Mouse (Mus musculus) Patski (cell line): Measurements from ENCODE around the gene Limk2. TPM values are rescaled to one million over a fixed set of nuclear protein-coding genes. Genes with fewer than 3 reads are reported as not detected.

Experiments
- ATAC-seq: fragments of 100-300 bp; one replicate; pipeline ENCODE4 v1.8.0; 2021
- CTCF ChIA-PET: fragments of 350-600 bp; sonication (Branson Sonifier 250); formaldehyde crosslinking; loops from one replicate; lab custom pipeline; 2022; ENCODE audit warnings: inconsistent platforms; lab: Charles Lee
- POLR2A ChIA-PET: fragments of 350-600 bp; sonication (Branson Sonifier 250); formaldehyde crosslinking; loops from one replicate; lab custom pipeline; 2022; ENCODE audit warnings: antibody characterized with exemption, inconsistent platforms; lab: Charles Lee
- DNase-seq: peaks from one replicate; pipeline ENCODE4 v3.0.0-alpha.2; 2011; ENCODE audit warnings: low read depth, low spot score
- H3K27me3 ChIP-seq: fragments of 371-371 bp; one replicate; pipeline ENCODE4 v1.5.1; 2021
- CTCF ChIP-seq: fragments of 100-300 bp; IDR thresholded peaks from one replicate; pipeline ENCODE4 v1.5.1; 2021
- in situ Hi-C: fragments of 300-500 bp; cut with MboI; formaldehyde crosslinking; loops from 3 replicates; pipeline ENCODE4 v1.11.1; 2018; ENCODE audit warnings: low pct_unique_long_range_greater_than_20kb, mixed read lengths
- polyA plus RNA-seq: library from polyadenylated mRNA; unstranded; gene quantifications from one replicate; pipeline ENCODE4 v1.2.3, GENCODE M21; 2021

Limk2 gene
- 38.5 TPM for polyA plus RNA-seq

- peak; percentile 42 for DNase-seq
- ChIA-PET CTCF (interaction anchor here (0.6 to 1.5 kb wide), 8 partner anchors 11 to 77 kb away, joined by 3 to 9 read pairs (median 4); no protein-coding TSS in a partner anchor), POLR2A (interaction anchor here (1.1 kb wide), 1 partner anchor 67 kb away, joined by 3 read pairs; no protein-coding TSS in a partner anchor)
- TF ChIP-seq CTCF = peak; percentile 99
- in situ Hi-C loops = loop anchor here (5.0 kb wide), 1 partner anchor 62 kb away; no protein-coding TSS in a partner anchor
- ATAC-seq = peak; percentile 85
- H3K27me3 ChIP-seq = no peaks in the 10 kb centered on the region
Measured at GRCm38 (mm10) chr11:3408997-3409732, at the start of gene Limk2. TSS of gene Limk2 (minus strand) at chr11:3409189.

- ATAC-seq = no peak
- in situ Hi-C loops = no loop called here
Measured at GRCm38 (mm10) chr11:3458428-3459104, 49.6 kb upstream of the Limk2 start.

GRCm38 (mm10) chr11:3456354-3456753, 47.4 kb upstream of the Limk2 start:
- in situ Hi-C loops = no loop called here
- peak; percentile 84 for TF ChIP-seq CTCF
- H3K27me3 ChIP-seq = no peaks in the 10 kb centered on the region
- POLR2A ChIA-PET = interaction anchor here (0.9 kb wide), 1 partner anchor 10 kb away, joined by 9 read pairs; no protein-coding TSS in a partner anchor
- no peak for DNase-seq
- CTCF ChIA-PET = interaction anchor here (0.8 to 1.6 kb wide), 5 partner anchors 8 to 68 kb away, joined by 3 to 4 read pairs (median 3); partner anchors contain the start of genes Inpp5j and Selenom
- ATAC-seq = no peak

More at GRCm38 (mm10) chr11:3458428-3459104, 49.6 kb upstream of the Limk2 start:
- no peaks in the 10 kb centered on the region for H3K27me3 ChIP-seq
- DNase-seq = no peak
- POLR2A ChIA-PET = no interaction called here
- CTCF ChIA-PET = interaction anchor here (0.9 to 2.2 kb wide), 2 partner anchors 9 to 56 kb away, joined by 3 to 5 read pairs; partner anchors contain the start of gene Selenom
- no peak for TF ChIP-seq CTCF

- ATAC-seq (no peak), DNase-seq (no peak)
- TF ChIP-seq CTCF = no peak
- ChIA-PET POLR2A (no interaction called here), CTCF (interaction anchor here (1.0 to 1.9 kb wide), 6 partner anchors 14 to 87 kb away, joined by 3 to 7 read pairs (median 4); partner anchors contain the start of gene Selenom)
- H3K27me3 ChIP-seq = no peaks in the 10 kb centered on the region
- in situ Hi-C loops = no loop called here
Measured at GRCm38 (mm10) chr11:3454506-3454905, 45.5 kb upstream of the Limk2 start.

GRCm38 (mm10) chr11:3453467-3453866, 44.5 kb upstream of the Limk2 start:
- no peak for TF ChIP-seq CTCF
- in situ Hi-C loops = no loop called here
- H3K27me3 ChIP-seq = no peaks in the 10 kb centered on the region
- ChIA-PET POLR2A (interaction anchor here (0.7 kb wide), 1 partner anchor 112 kb away, joined by 3 read pairs; no protein-coding TSS in a partner anchor), CTCF (interaction anchor here (0.8 to 2.4 kb wide), 6 partner anchors 25 to 107 kb away, joined by 3 to 8 read pairs (median 6); partner anchors contain the start of gene Selenom)
- DNase-seq = no peak
- ATAC-seq = no peak

- ChIA-PET CTCF (interaction anchor here (1.4 to 2.4 kb wide), 3 partner anchors 24 to 106 kb away, joined by 4 to 8 read pairs (median 7); no protein-coding TSS in a partner anchor), POLR2A (interaction anchor here (0.6 to 1.9 kb wide), 2 partner anchors 13 to 49 kb away, joined by 4 to 7 read pairs; no protein-coding TSS in a partner anchor)
- DNase-seq = no peak
- TF ChIP-seq CTCF = no peak
- no peaks in the 10 kb centered on the region for H3K27me3 ChIP-seq
- ATAC-seq = no peak
- in situ Hi-C loops = no loop called here
Measured at GRCm38 (mm10) chr11:3452769-3453168, 43.8 kb upstream of the Limk2 start.

- CTCF ChIA-PET = interaction anchor here (2.4 kb wide), 1 partner anchor 105 kb away, joined by 8 read pairs; no protein-coding TSS in a partner anchor
- no peak for TF ChIP-seq CTCF
- ATAC-seq = peak; percentile 89
- DNase-seq = peak; percentile 73
- POLR2A ChIA-PET = interaction anchor here (0.6 to 1.9 kb wide), 7 partner anchors 11 to 146 kb away, joined by 3 to 7 read pairs (median 3); no protein-coding TSS in a partner anchor
- in situ Hi-C loops = no loop called here
- no peaks in the 10 kb centered on the region for H3K27me3 ChIP-seq
Measured at GRCm38 (mm10) chr11:3452167-3452639, 43.2 kb upstream of the Limk2 start, which contains the start of gene Rnf185. TSS of gene Rnf185 (minus strand) at chr11:3452363.

GRCm38 (mm10) chr11:3451701-3452163, 42.7 kb upstream of the Limk2 start:
- H3K27me3 ChIP-seq = no peaks in the 10 kb centered on the region
- ChIA-PET CTCF (interaction anchor here (0.9 to 2.4 kb wide), 3 partner anchors 11 to 105 kb away, joined by 3 to 8 read pairs (median 3); no protein-coding TSS in a partner anchor), POLR2A (interaction anchor here (0.6 to 1.9 kb wide), 6 partner anchors 10 to 147 kb away, joined by 3 to 7 read pairs (median 3); no protein-coding TSS in a partner anchor)
- no peak for DNase-seq
- no peak for TF ChIP-seq CTCF
- ATAC-seq = peak; percentile 58
- in situ Hi-C loops = no loop called here

GRCm38 (mm10) chr11:3444875-3445274, 35.9 kb upstream of the Limk2 start:
- in situ Hi-C loops = loop anchor here (5.0 kb wide), 2 partner anchors 33 to 98 kb away; no protein-coding TSS in a partner anchor
- TF ChIP-seq CTCF = no peak

More at GRCm38 (mm10) chr11:3444875-3445274, 35.9 kb upstream of the Limk2 start:
- CTCF ChIA-PET = no interaction called here
- DNase-seq = no peak
- no peak for ATAC-seq
- POLR2A ChIA-PET = no interaction called here
- no peaks in the 10 kb centered on the region for H3K27me3 ChIP-seq
